Mouse (Mus musculus) MEL (cell line): ENCODE measurements around the gene Cep152.

Experiments
- CHD1 ChIP-seq: IDR thresholded peaks from 2 replicates; pipeline ENCODE4 v1.6.1; 2012; ENCODE audit warnings: low read depth, mild to moderate bottlenecking, inconsistent platforms, low read length, improper control_type of control experiment
- CTCF ChIP-seq, 3 experiments: IDR thresholded peaks in 2 of 3; conservative IDR thresholded peaks in 1 of 3; 2 replicates each; pipeline ENCODE4 v1.5.1; 2011 to 2012; ENCODE audit warnings: low read length in 3 of 3, low read depth in 2 of 3, mild to moderate bottlenecking in 2 of 3, improper control_type of control experiment in 1 of 3, inconsistent platforms in 1 of 3, mixed read lengths in 1 of 3, moderate library complexity in 1 of 3; ENCODE audit not compliant: control insufficient read depth in 1 of 3, insufficient read depth in 1 of 3, poor library complexity in 1 of 3, severe bottlenecking in 1 of 3
- E2F4 ChIP-seq: IDR thresholded peaks from 2 replicates; pipeline ENCODE4 v1.6.1; 2011; ENCODE audit warnings: low read depth, low read length, improper control_type of control experiment, borderline replicate concordance
- GATA1 ChIP-seq: IDR thresholded peaks from 2 replicates; pipeline ENCODE4 v1.6.1; 2011; ENCODE audit warnings: low read depth, low read length, improper control_type of control experiment
- KAT2A ChIP-seq: conservative IDR thresholded peaks from 2 replicates; pipeline ENCODE4 v1.6.1; 2012; ENCODE audit warnings: low read depth, low read length, improper control_type of control experiment, inconsistent platforms
- MAFK ChIP-seq: IDR thresholded peaks from 2 replicates; pipeline ENCODE4 v1.6.1; 2011; ENCODE audit warnings: low read depth, mild to moderate bottlenecking, low read length, improper control_type of control experiment, borderline replicate concordance
- MAX ChIP-seq: IDR thresholded peaks from 2 replicates; pipeline ENCODE4 v1.6.1; 2011; ENCODE audit warnings: low read length, improper control_type of control experiment
- MAZ ChIP-seq: IDR thresholded peaks from 2 replicates; pipeline ENCODE4 v1.6.1; 2012; ENCODE audit warnings: low read depth, mild to moderate bottlenecking, inconsistent platforms, low read length, improper control_type of control experiment
- MEF2A ChIP-seq: IDR thresholded peaks from 2 replicates; pipeline ENCODE4 v1.6.1; 2014; ENCODE audit warnings: low read depth, mild to moderate bottlenecking, inconsistent platforms, low read length, improper control_type of control experiment; ENCODE audit not compliant: poor library complexity, insufficient replicate concordance, severe bottlenecking; ENCODE audit errors: extremely low read depth
- POLR2A ChIP-seq, 2 experiments: IDR thresholded peaks; 2 replicates each; pipeline ENCODE4 v1.6.1; 2011 to 2012; ENCODE audit warnings: low read length in 2 of 2, mild to moderate bottlenecking in 2 of 2, control low read depth in 1 of 2, improper control_type of control experiment in 1 of 2, low read depth in 1 of 2, moderate library complexity in 1 of 2; ENCODE audit not compliant: control insufficient read depth in 1 of 2, insufficient read depth in 1 of 2, poor library complexity in 1 of 2
- POLR2AphosphoS2 ChIP-seq: IDR thresholded peaks from 2 replicates; pipeline ENCODE4 v1.6.1; 2011; ENCODE audit warnings: low read length, improper control_type of control experiment
- RCOR1 ChIP-seq: IDR thresholded peaks from 2 replicates; pipeline ENCODE4 v1.6.1; 2012; ENCODE audit warnings: low read depth, mild to moderate bottlenecking, inconsistent platforms, low read length, improper control_type of control experiment

DNA sequence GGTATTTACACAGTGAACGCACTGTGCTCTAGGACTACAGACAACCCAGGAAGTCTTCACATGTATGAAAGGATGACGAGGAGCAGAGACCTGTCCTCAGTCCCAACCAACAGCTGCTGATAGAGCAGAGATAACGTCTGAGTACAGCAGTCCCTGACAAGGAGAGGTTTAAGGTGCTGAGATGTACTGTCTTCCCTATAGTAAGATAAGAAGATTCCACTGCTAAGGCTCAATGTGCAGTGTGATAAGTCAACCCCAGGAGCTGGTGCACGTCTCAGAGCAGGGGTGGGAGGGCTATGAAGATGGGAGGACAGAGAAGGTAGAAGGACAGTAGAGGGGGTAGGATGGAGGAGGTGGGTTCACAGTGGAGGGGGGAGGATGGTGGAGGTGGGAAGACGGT lies 43.8 kb downstream of the Cep152 start:
- no peak for TF ChIP-seq KAT2A
- TF ChIP-seq CHD1, result no peak
- TF ChIP-seq MAFK, result no peak
- TF ChIP-seq E2F4, result no peak
- TF ChIP-seq CTCF (IDR thresholded peaks at IDR 0.05 in 2 of 3, conservative IDR thresholded peaks at IDR 0.05 in 1 of 3; ENCODE audit: control insufficient read depth in 1 of 3, insufficient read depth in 1 of 3, low read depth in 2 of 3, low read length in 3 of 3, poor library complexity in 1 of 3, severe bottlenecking in 1 of 3), result no peak
- TF ChIP-seq RCOR1, result no peak
- TF ChIP-seq MAX, result no peak
- no peak for TF ChIP-seq POLR2AphosphoS2
- TF ChIP-seq MEF2A, result no peak
- TF ChIP-seq POLR2A (IDR thresholded peaks at IDR 0.05; ENCODE audit: control insufficient read depth in 1 of 2, insufficient read depth in 1 of 2, low read depth in 1 of 2, low read length in 2 of 2, poor library complexity in 1 of 2), result no peak
- no peak for TF ChIP-seq GATA1
- TF ChIP-seq MAZ, result no peak
